10 mouse cellular contexts compared by ENCODE assay signal in genomic region chr11:95585281-95585680, GRCm38 (mm10). TPM values are rescaled to one million over a fixed set of nuclear protein-coding genes. Genes with fewer than 3 reads are reported as not detected.
DNase-seq lines count a peak whose midpoint lies in the region; ATAC-seq and TF ChIP-seq lines count a peak whose summit lies in the region.
"Had no signal": no experiment of that assay in that cellular context is flagged by ENCODE, and none has a peak within 500 bp of the region (broad histone marks: within the 10 kb centered on the region; RNA-seq: fewer than 3 reads in every experiment).

No protein-coding gene starts in this region.

- peak overlapping the region; percentile 43 for H3K4me3 ChIP-seq in lung, embryonic 14.5 days (ENCODE audit: low read depth, low read length)
- no peak overlapping the region for H3K4me3 ChIP-seq in lung, adult 2 months (replicated peaks; ENCODE audit: extremely low read depth, low read depth, low read length)
- peak overlapping the region; percentile 38 for H3K4me3 ChIP-seq in forebrain, embryonic 15.5 days
- H3K4me3 ChIP-seq in kidney, embryonic 14.5 days (ENCODE audit: low read length) = peak overlapping the region; percentile 50
- peak overlapping the region; percentile 49 for H3K4me3 ChIP-seq in midbrain, embryonic 12.5 days

- H3K4me2 ChIP-seq in lung, embryonic 14.5 days = peak overlapping the region; percentile 80
- peak overlapping the region; percentile 50 for H3K4me2 ChIP-seq in forebrain, embryonic 15.5 days (replicated peaks)
- H3K4me2 ChIP-seq in kidney, embryonic 14.5 days (replicated peaks; ENCODE audit: low read depth, low read length) = peak overlapping the region; percentile 82
- H3K4me2 ChIP-seq in midbrain, embryonic 12.5 days (replicated peaks) = peak overlapping the region; percentile 69

- no peak for TF ChIP-seq POLR2A in lung, adult 2 months (IDR thresholded peaks at IDR 0.05; ENCODE audit: borderline replicate concordance, extremely low read depth, low read depth, low read length)

- H3K9ac ChIP-seq in lung, embryonic 14.5 days = no peak overlapping the region
- H3K9ac ChIP-seq in forebrain, embryonic 15.5 days (replicated peaks) = no peak overlapping the region
- H3K9ac ChIP-seq in kidney, embryonic 14.5 days (ENCODE audit: low read depth, low read length) = no peak overlapping the region
- H3K9ac ChIP-seq in midbrain, embryonic 12.5 days (replicated peaks) = no peak overlapping the region

- no peaks in the 10 kb centered on the region for H3K36me3 ChIP-seq in lung, embryonic 14.5 days (ENCODE audit: insufficient read depth)
- no peaks in the 10 kb centered on the region for H3K36me3 ChIP-seq in forebrain, embryonic 15.5 days
- no peaks in the 10 kb centered on the region for H3K36me3 ChIP-seq in kidney, embryonic 14.5 days (ENCODE audit: control insufficient read depth, insufficient read depth, low read length)
- H3K36me3 ChIP-seq in midbrain, embryonic 12.5 days = no peaks in the 10 kb centered on the region
- H3K36me3 ChIP-seq: G1E had no signal

- H3K9me3 ChIP-seq in lung, embryonic 14.5 days (ENCODE audit: low read depth, low read length) = no peaks in the 10 kb centered on the region
- no peaks in the 10 kb centered on the region for H3K9me3 ChIP-seq in forebrain, embryonic 15.5 days
- no peaks in the 10 kb centered on the region for H3K9me3 ChIP-seq in kidney, embryonic 14.5 days (ENCODE audit: control insufficient read depth, low read length)
- no peaks in the 10 kb centered on the region for H3K9me3 ChIP-seq in midbrain, embryonic 12.5 days
- H3K9me3 ChIP-seq: G1E had no signal

- ATAC-seq in lung, embryonic 14.5 days (ENCODE audit: insufficient read depth) = no peak
- ATAC-seq in forebrain, embryonic 15.5 days (replicated peaks) = no peak
- ATAC-seq in kidney, embryonic 14.5 days (ENCODE audit: low FRiP score, low TSS enrichment) = peak; percentile 50
- no peak for ATAC-seq in midbrain, embryonic 12.5 days (ENCODE audit: low FRiP score, low read depth)
- ATAC-seq in erythroid progenitor cell, adult 5-6 weeks (replicated peaks; ENCODE audit: low FRiP score, poor library complexity, severe bottlenecking) = no peak

- TF ChIP-seq CTCF in lung, embryonic 14.5 days (IDR thresholded peaks at IDR 0.05; ENCODE audit: low read depth) = no peak
- no peak for TF ChIP-seq CTCF in lung, adult 2 months (IDR thresholded peaks at IDR 0.05; ENCODE audit: insufficient read depth, low read length)

- H3K4me1 ChIP-seq in lung, embryonic 14.5 days (ENCODE audit: insufficient read depth) = 0 out of 2 replicates have a peak, but pooled peaks cover 3% of the 10 kb centered on the region
- H3K4me1 ChIP-seq in lung, adult 2 months (ENCODE audit: control insufficient read depth, insufficient read depth, low read length) = peaks cover 14% of the 10 kb centered on the region
- peaks cover 31% of the 10 kb centered on the region for H3K4me1 ChIP-seq in forebrain, embryonic 15.5 days
- peaks cover 36% of the 10 kb centered on the region; the same call in 1 of the 2 replicates for H3K4me1 ChIP-seq in kidney, embryonic 14.5 days (ENCODE audit: control insufficient read depth, insufficient read depth, low read length)
- H3K4me1 ChIP-seq in midbrain, embryonic 12.5 days = peaks cover 26% of the 10 kb centered on the region

- peaks cover 87% of the 10 kb centered on the region for H3K27me3 ChIP-seq in lung, embryonic 14.5 days (ENCODE audit: insufficient read depth, low read length)
- H3K27me3 ChIP-seq in forebrain, embryonic 15.5 days = peaks cover 72% of the 10 kb centered on the region
- peaks cover 38% of the 10 kb centered on the region for H3K27me3 ChIP-seq in kidney, embryonic 14.5 days (ENCODE audit: control insufficient read depth, insufficient read depth, low read length)
- peaks cover 99% of the 10 kb centered on the region for H3K27me3 ChIP-seq in midbrain, embryonic 12.5 days

- H3K27ac ChIP-seq in lung, embryonic 14.5 days (ENCODE audit: low read depth) = no peak overlapping the region
- H3K27ac ChIP-seq in forebrain, embryonic 15.5 days (replicated peaks) = no peak overlapping the region
- H3K27ac ChIP-seq in kidney, embryonic 14.5 days (ENCODE audit: low read depth, low read length) = no peak overlapping the region
- no peak overlapping the region for H3K27ac ChIP-seq in midbrain, embryonic 12.5 days (replicated peaks)

- under 1% methylated on average over 24 of the region's 24 CpGs for WGBS in lung, embryonic 14.5 days
- under 1% methylated on average over 24 of the region's 24 CpGs for WGBS in lung, adult 2 months
- 0% methylated on average over 24 of the region's 24 CpGs for WGBS in forebrain, embryonic 15.5 days
- under 1% methylated on average over 24 of the region's 24 CpGs for WGBS in kidney, embryonic 14.5 days
- WGBS in midbrain, embryonic 12.5 days = under 1% methylated on average over 24 of the region's 24 CpGs

- DNase-seq in lung, embryonic 14.5 days = peak; percentile 86
- no peak for DNase-seq in lung, adult 2 months
- no peak for DNase-seq in right cerebral cortex, postnatal 25 days
- DNase-seq in ovary, adult 18-20 months (ENCODE audit: low spot score) = no peak

RNA-seq across cellular contexts. Expression of gene Ngfr, which starts 2.3 kb away (rescaled TPM):
- 5.0 and 5.9 TPM in 2 replicates for polyA plus RNA-seq in lung, embryonic 14.5 days (2014; fragmentation: Nextera tagmentation; extraction: Ambion mirVana)
- polyA plus RNA-seq in lung, adult 2 months (2012; rRNA removed) = 1.9 TPM in 2 replicates
- polyA plus RNA-seq in forebrain, embryonic 15.5 days (2015; fragmentation: Nextera tagmentation; extraction: Ambion mirVana) = 6.1 and 7.9 TPM in 2 replicates
- 16.8 and 23.4 TPM in 2 replicates for polyA plus RNA-seq in kidney, embryonic 14.5 days (2014; fragmentation: Nextera tagmentation; extraction: Ambion mirVana)
- 21.7 and 24.0 TPM in 2 replicates for polyA plus RNA-seq in midbrain, embryonic 12.5 days (2016; fragmentation: Nextera tagmentation; extraction: Ambion mirVana)
- not detected in 2 replicates for total RNA-seq in erythroid progenitor cell, adult 5-6 weeks (2015; ENCODE audit: low replicate concordance)
- total RNA-seq in erythroid progenitor cell, adult 5-6 weeks (2017; ENCODE audit: low replicate concordance) = not detected in 2 replicates
- total RNA-seq: hematopoietic stem cell, adult 5-6 weeks had no signal
- polyA plus RNA-seq: G1E had no signal
